Mouse (Mus musculus) erythroblast, embryonic 14.5 days (primary cell): Measurements from ENCODE around the gene Nab1. TPM values are rescaled to one million over a fixed set of nuclear protein-coding genes. Genes with fewer than 3 reads are reported as not detected.

Experiments used
- H3K27me3 ChIP-seq: 2 replicates; pipeline ENCODE4 v1.6.1; 2012; ENCODE audit warnings: inconsistent platforms; ENCODE audit not compliant: control insufficient read depth
- H3K36me3 ChIP-seq: 2 replicates; pipeline ENCODE4 v1.6.1; 2012; ENCODE audit warnings: mild to moderate bottlenecking, inconsistent platforms; ENCODE audit not compliant: control insufficient read depth
- H3K4me1 ChIP-seq: 2 replicates; pipeline ENCODE4 v1.6.1; 2012; ENCODE audit warnings: inconsistent platforms; ENCODE audit not compliant: control insufficient read depth
- H3K4me3 ChIP-seq: replicated peaks from 2 replicates; pipeline ENCODE3; 2012; ENCODE audit warnings: moderate library complexity, mild to moderate bottlenecking, inconsistent platforms
- H3K9me3 ChIP-seq: 2 replicates; pipeline ENCODE4 v1.6.1; 2012; ENCODE audit warnings: low read length, inconsistent platforms, mixed read lengths; ENCODE audit not compliant: control insufficient read depth
- GATA1 ChIP-seq: IDR thresholded peaks from 2 replicates; pipeline ENCODE4 v1.6.1; 2012; ENCODE audit warnings: low read length, inconsistent platforms, mixed read lengths
- TAL1 ChIP-seq: IDR thresholded peaks from 3 replicates; pipeline ENCODE4 v1.6.1; 2012; ENCODE audit warnings: low read length, inconsistent platforms, mixed read lengths
- polyA plus RNA-seq: library from polyadenylated mRNA; stranded (reverse); fragments of >175 nt; gene quantifications from 2 replicates; pipeline ENCODE4 v1.2.3, GENCODE M21; 2012

Gene Nab1
- polyA plus RNA-seq, 1 experiment = 0.38 TPM

GRCm38 (mm10) chr1:52489538-52490181 lies 10.8 kb downstream of the Nab1 start:
- Histone ChIP-seq H3K27me3 (no peaks in the 10 kb centered on the region), H3K4me3 (no peak overlapping the region), H3K4me1 (peaks cover 4% of the 10 kb centered on the region), H3K36me3 (no peaks in the 10 kb centered on the region; the same call in 1 of the 2 replicates), H3K9me3 (no peaks in the 10 kb centered on the region)
- no peak for TF ChIP-seq TAL1
- no peak for TF ChIP-seq GATA1

- Histone ChIP-seq H3K27me3 (no peaks in the 10 kb centered on the region), H3K4me3 (no peak overlapping the region), H3K4me1 (peaks cover 6% of the 10 kb centered on the region), H3K9me3 (no peaks in the 10 kb centered on the region), H3K36me3 (no peaks in the 10 kb centered on the region; the same call in 1 of the 2 replicates)
- no peak for TF ChIP-seq TAL1
- no peak for TF ChIP-seq GATA1
Observed at GRCm38 (mm10) chr1:52484980-52485379, 15.5 kb downstream of the Nab1 start.

DNA sequence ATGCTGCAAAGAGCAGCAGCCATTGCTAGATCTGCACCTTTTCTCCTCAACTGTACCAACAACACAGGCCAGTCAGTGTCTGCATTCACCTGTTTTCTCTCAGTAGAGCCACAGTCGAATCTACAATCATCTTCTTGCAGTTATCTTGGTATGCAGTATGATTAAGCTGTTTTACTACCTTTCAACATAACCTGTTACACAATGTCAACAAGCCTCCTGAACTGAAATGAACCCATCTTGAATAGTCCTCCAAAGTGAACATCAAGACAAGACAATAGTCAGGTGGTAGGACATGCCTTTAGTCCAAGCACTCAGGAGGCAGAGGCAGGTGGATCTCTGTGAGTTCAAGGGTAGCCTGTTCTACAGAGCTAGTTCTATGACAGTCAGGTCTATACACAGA lies 26.2 kb downstream of the Nab1 start:
- TF ChIP-seq GATA1 = no peak
- no peak for TF ChIP-seq TAL1

GRCm38 (mm10) chr1:52470811-52471489 lies 29.5 kb downstream of the Nab1 start:
- peaks cover 5% of the 10 kb centered on the region for H3K36me3 ChIP-seq
- no peak overlapping the region for H3K4me3 ChIP-seq
- no peaks in the 10 kb centered on the region for H3K9me3 ChIP-seq
- no peaks in the 10 kb centered on the region for H3K27me3 ChIP-seq
- H3K4me1 ChIP-seq = no peaks in the 10 kb centered on the region
- TF ChIP-seq GATA1 (no peak), TAL1 (no peak)

More for the DNA sequence above, 26.2 kb downstream of the Nab1 start:
- peaks cover 7% of the 10 kb centered on the region for H3K36me3 ChIP-seq
- H3K4me3 ChIP-seq = no peak overlapping the region
- H3K27me3 ChIP-seq = no peaks in the 10 kb centered on the region
- H3K4me1 ChIP-seq = no peaks in the 10 kb centered on the region
- H3K9me3 ChIP-seq = no peaks in the 10 kb centered on the region

DNA sequence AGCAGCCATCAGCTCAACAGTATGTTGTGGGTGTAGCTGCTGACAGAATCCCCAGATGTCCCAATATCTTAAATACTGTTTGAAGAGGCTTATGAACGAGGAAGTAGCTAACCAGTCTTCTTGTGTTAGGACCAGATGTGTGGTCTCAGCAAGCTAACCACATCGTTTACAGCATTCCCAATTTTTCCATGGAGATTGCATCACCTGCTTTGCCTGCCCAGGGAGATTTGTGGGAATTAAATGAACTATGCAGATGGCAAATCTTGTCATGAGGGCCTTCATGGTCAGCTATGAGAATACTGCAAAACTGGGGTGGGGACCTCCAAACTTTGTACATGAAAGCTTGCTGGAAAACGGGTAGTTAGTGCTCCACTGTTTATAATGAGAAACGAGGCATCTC lies 30.2 kb downstream of the Nab1 start:
- Histone ChIP-seq H3K9me3 (no peaks in the 10 kb centered on the region), H3K27me3 (no peaks in the 10 kb centered on the region), H3K36me3 (peaks cover 5% of the 10 kb centered on the region), H3K4me1 (no peaks in the 10 kb centered on the region), H3K4me3 (no peak overlapping the region)
- no peak for TF ChIP-seq GATA1
- no peak for TF ChIP-seq TAL1

GRCm38 (mm10) chr1:52466518-52467120 lies 33.9 kb downstream of the Nab1 start:
- peaks cover under 1% of the 10 kb centered on the region for H3K36me3 ChIP-seq
- no peak overlapping the region for H3K4me3 ChIP-seq
- H3K27me3 ChIP-seq = no peaks in the 10 kb centered on the region
- no peak for TF ChIP-seq GATA1
- no peak for TF ChIP-seq TAL1
- peaks cover 5% of the 10 kb centered on the region for H3K4me1 ChIP-seq
- no peaks in the 10 kb centered on the region for H3K9me3 ChIP-seq

- no peaks in the 10 kb centered on the region for H3K27me3 ChIP-seq
- no peaks in the 10 kb centered on the region for H3K9me3 ChIP-seq
- TF ChIP-seq TAL1 (no peak), GATA1 (no peak)
- peaks cover 5% of the 10 kb centered on the region for H3K4me1 ChIP-seq
- peaks cover 2% of the 10 kb centered on the region for H3K36me3 ChIP-seq
- H3K4me3 ChIP-seq = no peak overlapping the region
Observed at GRCm38 (mm10) chr1:52465830-52466229, 34.6 kb downstream of the Nab1 start.

DNA sequence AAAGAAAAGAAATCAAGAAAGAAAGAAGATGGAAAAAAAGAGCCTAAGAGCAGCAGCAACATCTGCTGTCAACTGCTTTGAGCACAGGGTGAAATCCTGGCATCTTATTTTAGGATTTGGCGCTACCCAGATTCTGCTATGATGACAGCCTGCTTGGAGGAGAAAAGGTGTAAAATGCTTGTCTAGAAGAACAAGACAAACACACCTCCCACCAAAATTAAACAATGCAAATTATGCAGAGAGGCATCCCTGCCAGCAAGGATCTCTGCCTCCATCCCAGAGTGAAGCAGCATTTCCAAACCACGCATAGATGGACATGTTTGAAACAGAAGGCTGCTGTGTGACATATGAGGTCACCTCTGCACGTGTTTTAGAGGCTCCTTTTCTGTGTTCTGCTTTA lies 35.2 kb downstream of the Nab1 start:
- peaks cover 2% of the 10 kb centered on the region for H3K36me3 ChIP-seq
- no peaks in the 10 kb centered on the region for H3K9me3 ChIP-seq
- TF ChIP-seq TAL1 (no peak), GATA1 (no peak)
- H3K27me3 ChIP-seq = no peaks in the 10 kb centered on the region
- H3K4me1 ChIP-seq = peaks cover 5% of the 10 kb centered on the region
- H3K4me3 ChIP-seq = no peak overlapping the region

GRCm38 (mm10) chr1:52463305-52463704 lies 37.2 kb downstream of the Nab1 start:
- Histone ChIP-seq H3K36me3 (peaks cover 2% of the 10 kb centered on the region), H3K9me3 (no peaks in the 10 kb centered on the region), H3K4me3 (no peak overlapping the region), H3K27me3 (no peaks in the 10 kb centered on the region), H3K4me1 (peaks cover 5% of the 10 kb centered on the region)
- TF ChIP-seq GATA1 = no peak
- TF ChIP-seq TAL1 = no peak

DNA sequence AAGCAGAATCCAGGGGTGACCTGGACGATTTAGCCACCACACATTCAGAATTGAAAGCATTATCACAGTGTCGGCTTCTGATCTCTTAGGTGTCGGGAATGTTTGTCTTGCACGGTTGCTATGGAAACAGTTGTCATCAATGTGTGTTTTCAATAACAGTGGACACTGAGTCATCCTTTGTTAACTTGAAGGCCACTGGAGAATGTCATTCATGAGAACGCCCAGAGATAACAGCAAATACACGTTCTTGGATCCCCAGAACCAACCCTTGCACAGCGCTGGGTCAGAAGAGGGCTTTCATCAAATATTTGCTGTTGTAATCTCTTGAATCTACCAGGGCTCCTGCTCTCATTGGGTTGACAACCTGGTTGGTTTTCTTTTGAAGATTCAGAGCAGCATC lies 43.9 kb downstream of the Nab1 start:
- TF ChIP-seq GATA1 (no peak), TAL1 (no peak)

More for the DNA sequence above, 43.9 kb downstream of the Nab1 start:
- Histone ChIP-seq H3K27me3 (no peaks in the 10 kb centered on the region), H3K9me3 (no peaks in the 10 kb centered on the region), H3K36me3 (peaks cover under 1% of the 10 kb centered on the region; the same call in 1 of the 2 replicates), H3K4me1 (peaks cover 7% of the 10 kb centered on the region), H3K4me3 (no peak overlapping the region)
